14 mouse cellular contexts compared by ENCODE assay signal in the genomic region with DNA sequence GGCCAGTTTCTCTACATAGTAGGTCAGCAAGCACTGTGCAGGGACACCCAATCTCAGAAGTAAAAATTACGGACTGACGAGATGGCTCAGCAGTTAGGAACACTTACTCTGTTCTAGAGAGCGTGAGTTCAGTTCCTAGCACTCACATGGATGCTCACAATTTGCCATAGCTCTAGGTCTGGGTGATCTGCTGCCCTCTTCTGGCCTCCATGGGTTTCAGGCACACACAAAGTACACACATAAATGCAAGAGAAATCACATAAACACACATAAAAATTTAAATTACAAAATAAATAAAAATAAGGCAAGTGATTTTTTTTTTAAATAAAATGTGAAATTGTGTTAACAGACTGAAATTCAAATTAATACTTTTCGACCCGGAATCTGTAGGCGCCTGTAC.
DNase-seq lines count a peak whose midpoint lies in the region; ATAC-seq and TF ChIP-seq lines count a peak whose summit lies in the region.
"Had no signal": no experiment of that assay in that cellular context is flagged by ENCODE, and none has a peak within 500 bp of the region (broad histone marks: within the 10 kb centered on the region; RNA-seq: fewer than 3 reads in every experiment).

No protein-coding gene starts in this region.

- no peak overlapping the region for H3K4me2 ChIP-seq in liver, embryonic 11.5 days
- no peak overlapping the region for H3K4me2 ChIP-seq in liver, postnatal 0 days (ENCODE audit: low read depth, low read length)
- H3K4me2 ChIP-seq: limb, embryonic 13.5 days had no signal

- no peak for TF ChIP-seq POLR2A in liver, adult 2 months (IDR thresholded peaks at IDR 0.05; ENCODE audit: extremely low read depth, insufficient read depth, low read length)
- no peak for TF ChIP-seq POLR2A in ES-Bruce4 (IDR thresholded peaks at IDR 0.05; ENCODE audit: insufficient read depth, low read length)

- no peak overlapping the region for H3K27ac ChIP-seq in liver, adult 2 months (replicated peaks; ENCODE audit: insufficient read depth, low read depth, low read length)
- no peak overlapping the region for H3K27ac ChIP-seq in liver, embryonic 11.5 days (ENCODE audit: low read depth, low read length)
- no peak overlapping the region for H3K27ac ChIP-seq in ES-Bruce4 (ENCODE audit: insufficient read depth, low read length)
- H3K27ac ChIP-seq in liver, postnatal 0 days (ENCODE audit: low read depth), result no peak overlapping the region
- H3K27ac ChIP-seq: limb, embryonic 13.5 days had no signal

- H3K36me3 ChIP-seq in liver, adult 2 months (ENCODE audit: control insufficient read depth, insufficient read depth, low read length), result peaks cover 10% of the 10 kb centered on the region; the same call in 1 of the 2 replicates
- H3K36me3 ChIP-seq in liver, embryonic 11.5 days (ENCODE audit: control insufficient read depth, insufficient read depth, low read length), result peaks cover 18% of the 10 kb centered on the region
- H3K36me3 ChIP-seq in ES-Bruce4 (ENCODE audit: control insufficient read depth, insufficient read depth, low read length, poor library complexity, severe bottlenecking), result no peaks in the 10 kb centered on the region
- H3K36me3 ChIP-seq in liver, postnatal 0 days (replicated peaks; ENCODE audit: insufficient read depth, low read length), result peaks cover 45% of the 10 kb centered on the region

- no peaks in the 10 kb centered on the region for H3K27me3 ChIP-seq in liver, adult 2 months (ENCODE audit: control insufficient read depth, insufficient read depth, low read length)
- H3K27me3 ChIP-seq in liver, embryonic 11.5 days (replicated peaks; ENCODE audit: control insufficient read depth, insufficient read depth, low read length), result no peaks in the 10 kb centered on the region
- H3K27me3 ChIP-seq in ES-Bruce4 (ENCODE audit: control insufficient read depth, insufficient read depth, low read length, poor library complexity, severe bottlenecking), result no peaks in the 10 kb centered on the region
- H3K27me3 ChIP-seq in liver, postnatal 0 days (ENCODE audit: insufficient read depth, low read length), result no peaks in the 10 kb centered on the region
- H3K27me3 ChIP-seq: limb, embryonic 13.5 days had no signal

- WGBS in liver, adult 2 months, result 98% methylated on average over 6 of the region's 6 CpGs
- WGBS in liver, embryonic 11.5 days, result 91% methylated on average over 6 of the region's 6 CpGs
- 86% methylated on average over 6 of the region's 6 CpGs for WGBS in liver, postnatal 0 days (ENCODE audit: insufficient replicate concordance)

- no peaks in the 10 kb centered on the region for H3K9me3 ChIP-seq in liver, embryonic 11.5 days (ENCODE audit: control insufficient read depth, low read length)
- no peaks in the 10 kb centered on the region for H3K9me3 ChIP-seq in ES-Bruce4 (replicated peaks; ENCODE audit: control insufficient read depth, insufficient read depth, low read length, poor library complexity, severe bottlenecking)
- H3K9me3 ChIP-seq in liver, postnatal 0 days (ENCODE audit: low read length), result no peaks in the 10 kb centered on the region
- H3K9me3 ChIP-seq: limb, embryonic 13.5 days had no signal

- H3K79me2 ChIP-seq in liver, adult 2 months (ENCODE audit: control insufficient read depth, insufficient read depth, low read length), result 0 out of 2 replicates have a peak, but pooled peaks cover 3% of the 10 kb centered on the region

- H3K9ac ChIP-seq in liver, adult 2 months (ENCODE audit: low read depth, low read length), result no peak overlapping the region
- no peak overlapping the region for H3K9ac ChIP-seq in liver, embryonic 11.5 days (ENCODE audit: low read depth, low read length)
- H3K9ac ChIP-seq in ES-Bruce4 (ENCODE audit: low read depth, poor library complexity, severe bottlenecking), result no peak overlapping the region
- H3K9ac ChIP-seq in liver, postnatal 0 days (replicated peaks), result no peak overlapping the region
- H3K9ac ChIP-seq: limb, embryonic 13.5 days had no signal

- TF ChIP-seq EP300 in ES-Bruce4 (IDR thresholded peaks at IDR 0.05; ENCODE audit: insufficient read depth, low read depth, low read length), result no peak
- TF ChIP-seq EP300 in liver, postnatal 0 days (IDR thresholded peaks at IDR 0.05; ENCODE audit: low read depth), result no peak

- no peaks in the 10 kb centered on the region for H3K4me1 ChIP-seq in liver, adult 2 months (ENCODE audit: control insufficient read depth, insufficient read depth, low read length)
- H3K4me1 ChIP-seq in liver, embryonic 11.5 days (replicated peaks; ENCODE audit: control insufficient read depth, insufficient read depth, low read length), result no peaks in the 10 kb centered on the region
- H3K4me1 ChIP-seq in ES-Bruce4 (ENCODE audit: control insufficient read depth, insufficient read depth, low read length), result no peaks in the 10 kb centered on the region
- no peaks in the 10 kb centered on the region for H3K4me1 ChIP-seq in liver, postnatal 0 days (ENCODE audit: insufficient read depth)
- H3K4me1 ChIP-seq: limb, embryonic 13.5 days had no signal

- peak; percentile 44; the same call in 1 of the 2 replicates for TF ChIP-seq CTCF in liver, adult 2 months (IDR thresholded peaks at IDR 0.05; ENCODE audit: low read depth, low read length)
- TF ChIP-seq CTCF in ES-Bruce4 (IDR thresholded peaks at IDR 0.05; ENCODE audit: low read depth, low read length), result peak; percentile 66
- peak; percentile 43 for TF ChIP-seq CTCF in liver, postnatal 0 days (IDR thresholded peaks at IDR 0.05; ENCODE audit: low read depth)

- H3K4me3 ChIP-seq in liver, adult 2 months (ENCODE audit: insufficient read depth, low read depth, low read length), result no peak overlapping the region
- H3K4me3 ChIP-seq in liver, embryonic 11.5 days (ENCODE audit: low read depth, low read length), result no peak overlapping the region
- no peak overlapping the region for H3K4me3 ChIP-seq in ES-Bruce4 (ENCODE audit: low read depth, low read length)
- no peak overlapping the region for H3K4me3 ChIP-seq in liver, postnatal 0 days (ENCODE audit: low read depth, low read length)
- H3K4me3 ChIP-seq: limb, embryonic 13.5 days had no signal

- no peak for ATAC-seq in liver, embryonic 11.5 days (replicated peaks; ENCODE audit: low FRiP score)
- ATAC-seq in liver, postnatal 0 days, result no peak
- no peak for ATAC-seq in granulocyte monocyte progenitor cell, adult 5-6 weeks (replicated peaks; ENCODE audit: poor library complexity, severe bottlenecking)
- ATAC-seq: intestine, embryonic 16.5 days had no signal

- peak; percentile 33 for DNase-seq in embryo, embryonic 10.5 days (ENCODE audit: low spot score)
- no peak for DNase-seq in embryo, embryonic 10 days (ENCODE audit: low spot score)
- no peak for DNase-seq in liver, adult 2 months (ENCODE audit: extremely low read depth, low read depth, low spot score)
- no peak for DNase-seq in liver, embryonic 11.5 days (ENCODE audit: low spot score)
- DNase-seq in liver, postnatal 0 days, result no peak
- no peak for DNase-seq in frontal cortex, postnatal 10 days (ENCODE audit: low spot score in 2 of 2)
- DNase-seq: B cell, adult 2 months; cerebellum, postnatal 14 days; heart, adult 18-20 months; spleen, adult 18-20 months had no signal
